ENCODE assay signal across 21 mouse cellular contexts in genomic region chr11:55412680-55413415, GRCm38 (mm10). TPM values are rescaled to one million over a fixed set of nuclear protein-coding genes. Genes with fewer than 3 reads are reported as not detected.
DNase-seq lines count a peak whose midpoint lies in the region; ATAC-seq and TF ChIP-seq lines count a peak whose summit lies in the region.
"Had no signal": no experiment of that assay in that cellular context is flagged by ENCODE, and none has a peak within 500 bp of the region (broad histone marks: within the 10 kb centered on the region; RNA-seq: fewer than 3 reads in every experiment).

No protein-coding gene starts in this region.

- 87% methylated on average over 10 of the region's 10 CpGs for WGBS in heart, embryonic 13.5 days
- 89% methylated on average over 10 of the region's 10 CpGs for WGBS in kidney, postnatal 0 days
- 88% methylated on average over 10 of the region's 10 CpGs for WGBS in embryonic facial prominence, embryonic 14.5 days
- 95% methylated on average over 10 of the region's 10 CpGs for WGBS in stomach, embryonic 14.5 days

- H3K4me2 ChIP-seq in heart, embryonic 13.5 days = no peak overlapping the region
- no peak overlapping the region for H3K4me2 ChIP-seq in kidney, postnatal 0 days (ENCODE audit: low read length)
- 0 out of 2 replicates have a peak overlapping the region, but pooled peaks have one; percentile 4 for H3K4me2 ChIP-seq in embryonic facial prominence, embryonic 14.5 days (ENCODE audit: low read depth, low read length)
- H3K4me2 ChIP-seq in stomach, embryonic 14.5 days (replicated peaks; ENCODE audit: low read depth, low read length) = no peak overlapping the region
- H3K4me2 ChIP-seq: hindbrain, embryonic 15.5 days; limb, embryonic 13.5 days; neural tube, embryonic 13.5 days had no signal

- no peak for TF ChIP-seq CTCF in kidney, postnatal 0 days (IDR thresholded peaks at IDR 0.05; ENCODE audit: low read depth)

- no peak for ATAC-seq in heart, embryonic 13.5 days (ENCODE audit: extremely low read depth, insufficient number of reproducible peaks, low FRiP score, low TSS enrichment)
- no peak for ATAC-seq in kidney, postnatal 0 days (replicated peaks; ENCODE audit: low FRiP score, low read depth)
- ATAC-seq in embryonic facial prominence, embryonic 14.5 days (ENCODE audit: low read depth) = no peak
- no peak for ATAC-seq in stomach, embryonic 14.5 days (ENCODE audit: insufficient number of reproducible peaks, insufficient read depth, low FRiP score, low read depth)
- ATAC-seq: forebrain, embryonic 16.5 days had no signal

- H3K27me3 ChIP-seq in heart, embryonic 13.5 days (replicated peaks) = no peaks in the 10 kb centered on the region
- no peaks in the 10 kb centered on the region for H3K27me3 ChIP-seq in kidney, postnatal 0 days (ENCODE audit: insufficient read depth, low read length)
- H3K27me3 ChIP-seq in embryonic facial prominence, embryonic 14.5 days (replicated peaks; ENCODE audit: control insufficient read depth, insufficient read depth, low read length) = no peaks in the 10 kb centered on the region
- no peaks in the 10 kb centered on the region for H3K27me3 ChIP-seq in stomach, embryonic 14.5 days (ENCODE audit: control insufficient read depth, insufficient read depth, low read length)
- H3K27me3 ChIP-seq: hindbrain, embryonic 15.5 days; limb, embryonic 13.5 days; neural tube, embryonic 13.5 days had no signal

- peak overlapping the region; percentile 78 for H3K27ac ChIP-seq in heart, embryonic 13.5 days (replicated peaks)
- H3K27ac ChIP-seq in kidney, postnatal 0 days = peak overlapping the region; percentile 67; the same call in 1 of the 2 replicates
- no peak overlapping the region for H3K27ac ChIP-seq in embryonic facial prominence, embryonic 14.5 days (replicated peaks; ENCODE audit: low read depth, low read length)
- H3K27ac ChIP-seq in stomach, embryonic 14.5 days (ENCODE audit: low read length) = peak overlapping the region; percentile 24
- H3K27ac ChIP-seq: hindbrain, embryonic 15.5 days; limb, embryonic 13.5 days; neural tube, embryonic 13.5 days had no signal

- H3K9me3 ChIP-seq in heart, embryonic 13.5 days = no peaks in the 10 kb centered on the region
- no peaks in the 10 kb centered on the region for H3K9me3 ChIP-seq in kidney, postnatal 0 days (replicated peaks; ENCODE audit: low read length)
- no peaks in the 10 kb centered on the region for H3K9me3 ChIP-seq in embryonic facial prominence, embryonic 14.5 days (ENCODE audit: control insufficient read depth, low read length)
- no peaks in the 10 kb centered on the region for H3K9me3 ChIP-seq in stomach, embryonic 14.5 days (ENCODE audit: control insufficient read depth, low read depth, low read length)
- H3K9me3 ChIP-seq: hindbrain, embryonic 15.5 days; limb, embryonic 13.5 days; neural tube, embryonic 13.5 days had no signal

- DNase-seq in heart, adult 18-20 months = no peak
- no peak for DNase-seq in kidney, postnatal 0 days (ENCODE audit: low spot score)
- DNase-seq in kidney, postnatal 14 days = no peak
- DNase-seq in embryonic facial prominence, embryonic 14.5 days (ENCODE audit: low spot score) = no peak
- no peak for DNase-seq in ovary, postnatal 36 days (ENCODE audit: low spot score)
- DNase-seq: adrenal gland, postnatal 10 days; cerebellum, adult 11-12 months; cerebellum, postnatal 36 days; gastrocnemius, postnatal 10 days; kidney, adult 8-10 months; layer of hippocampus, adult 9-11 months; lung, postnatal 14 days; right cerebral cortex, postnatal 25 days; thymus, adult 2 months had no signal

- peaks cover 75% of the 10 kb centered on the region for H3K4me1 ChIP-seq in heart, embryonic 13.5 days
- H3K4me1 ChIP-seq in kidney, postnatal 0 days (replicated peaks; ENCODE audit: insufficient read depth, low read length) = peaks cover 17% of the 10 kb centered on the region; the same call in 1 of the 2 replicates
- peaks cover 21% of the 10 kb centered on the region for H3K4me1 ChIP-seq in embryonic facial prominence, embryonic 14.5 days (ENCODE audit: control insufficient read depth, insufficient read depth, low read length)
- peaks cover 40% of the 10 kb centered on the region for H3K4me1 ChIP-seq in stomach, embryonic 14.5 days (ENCODE audit: control insufficient read depth, insufficient read depth, low read length)

- H3K9ac ChIP-seq in heart, embryonic 13.5 days = no peak overlapping the region
- no peak overlapping the region for H3K9ac ChIP-seq in kidney, postnatal 0 days (ENCODE audit: low read depth, low read length)
- no peak overlapping the region for H3K9ac ChIP-seq in embryonic facial prominence, embryonic 14.5 days (ENCODE audit: low read depth, low read length)
- H3K9ac ChIP-seq in stomach, embryonic 14.5 days (replicated peaks; ENCODE audit: low read depth, low read length) = no peak overlapping the region
- H3K9ac ChIP-seq: hindbrain, embryonic 15.5 days; limb, embryonic 13.5 days; neural tube, embryonic 13.5 days had no signal

- no peak overlapping the region for H3K4me3 ChIP-seq in heart, embryonic 13.5 days
- no peak overlapping the region for H3K4me3 ChIP-seq in kidney, postnatal 0 days (replicated peaks; ENCODE audit: low read depth, low read length)
- no peak overlapping the region for H3K4me3 ChIP-seq in embryonic facial prominence, embryonic 14.5 days (ENCODE audit: low read depth, low read length)
- H3K4me3 ChIP-seq in stomach, embryonic 14.5 days (ENCODE audit: low read depth, low read length) = no peak overlapping the region
- H3K4me3 ChIP-seq: hindbrain, embryonic 15.5 days; limb, embryonic 13.5 days; neural tube, embryonic 13.5 days had no signal

- peaks cover 66% of the 10 kb centered on the region for H3K36me3 ChIP-seq in heart, embryonic 13.5 days
- peaks cover 20% of the 10 kb centered on the region for H3K36me3 ChIP-seq in kidney, postnatal 0 days (ENCODE audit: insufficient read depth, low read length)
- peaks cover 56% of the 10 kb centered on the region for H3K36me3 ChIP-seq in embryonic facial prominence, embryonic 14.5 days (ENCODE audit: control insufficient read depth, insufficient read depth, low read length)
- peaks cover 26% of the 10 kb centered on the region for H3K36me3 ChIP-seq in stomach, embryonic 14.5 days (ENCODE audit: control insufficient read depth, insufficient read depth, low read length)
- H3K36me3 ChIP-seq: hindbrain, embryonic 15.5 days had no signal

RNA-seq across cellular contexts. Expression of gene Sparc, which starts 10.1 kb away (rescaled TPM):
- polyA plus RNA-seq in heart, embryonic 13.5 days (2015; fragmentation: Nextera tagmentation; extraction: Ambion mirVana) = 1,654 and 1,741 TPM in 2 replicates
- 100 to 1,000 TPM; 264 to 308 TPM for total RNA-seq in heart, adult 18-20 months (2021)
- 1,281 and 1,429 TPM in 2 replicates for polyA plus RNA-seq in kidney, postnatal 0 days (2015; fragmentation: Nextera tagmentation; extraction: Ambion mirVana)
- 2,713 and 3,340 TPM in 2 replicates for polyA plus RNA-seq in embryonic facial prominence, embryonic 14.5 days (2014; fragmentation: Nextera tagmentation; extraction: Ambion mirVana)
- polyA plus RNA-seq in stomach, embryonic 14.5 days (2014; fragmentation: Nextera tagmentation; extraction: Ambion mirVana) = 1,638 and 1,722 TPM in 2 replicates
- total RNA-seq: monocyte, adult 5-6 weeks had no signal

RNA-seq across cellular contexts. Expression of gene Atox1, which starts 48.2 kb away (rescaled TPM):
- polyA plus RNA-seq in heart, embryonic 13.5 days (2015; fragmentation: Nextera tagmentation; extraction: Ambion mirVana) = 283 and 302 TPM in 2 replicates
- total RNA-seq in heart, adult 18-20 months (2021) = 100 to 1,000 TPM in 1 of 2 experiments, 10 to 100 TPM in 1; 98.7 to 104 TPM
- polyA plus RNA-seq in kidney, postnatal 0 days (2015; fragmentation: Nextera tagmentation; extraction: Ambion mirVana) = 495 and 517 TPM in 2 replicates
- polyA plus RNA-seq in embryonic facial prominence, embryonic 14.5 days (2014; fragmentation: Nextera tagmentation; extraction: Ambion mirVana) = 409 and 416 TPM in 2 replicates
- polyA plus RNA-seq in stomach, embryonic 14.5 days (2014; fragmentation: Nextera tagmentation; extraction: Ambion mirVana) = 463 and 507 TPM in 2 replicates

RNA-seq across cellular contexts. Expression of gene G3bp1, which starts 56.6 kb away (rescaled TPM):
- 111 and 113 TPM in 2 replicates for polyA plus RNA-seq in heart, embryonic 13.5 days (2015; fragmentation: Nextera tagmentation; extraction: Ambion mirVana)
- 10 to 100 TPM; 40.5 to 41.3 TPM for total RNA-seq in heart, adult 18-20 months (2021)
- 109 and 119 TPM in 2 replicates for polyA plus RNA-seq in kidney, postnatal 0 days (2015; fragmentation: Nextera tagmentation; extraction: Ambion mirVana)
- 147 and 171 TPM in 2 replicates for polyA plus RNA-seq in embryonic facial prominence, embryonic 14.5 days (2014; fragmentation: Nextera tagmentation; extraction: Ambion mirVana)
- 162 and 177 TPM in 2 replicates for polyA plus RNA-seq in stomach, embryonic 14.5 days (2014; fragmentation: Nextera tagmentation; extraction: Ambion mirVana)
